ENCODE assay signal across 8 mouse cellular contexts in the genomic region with DNA sequence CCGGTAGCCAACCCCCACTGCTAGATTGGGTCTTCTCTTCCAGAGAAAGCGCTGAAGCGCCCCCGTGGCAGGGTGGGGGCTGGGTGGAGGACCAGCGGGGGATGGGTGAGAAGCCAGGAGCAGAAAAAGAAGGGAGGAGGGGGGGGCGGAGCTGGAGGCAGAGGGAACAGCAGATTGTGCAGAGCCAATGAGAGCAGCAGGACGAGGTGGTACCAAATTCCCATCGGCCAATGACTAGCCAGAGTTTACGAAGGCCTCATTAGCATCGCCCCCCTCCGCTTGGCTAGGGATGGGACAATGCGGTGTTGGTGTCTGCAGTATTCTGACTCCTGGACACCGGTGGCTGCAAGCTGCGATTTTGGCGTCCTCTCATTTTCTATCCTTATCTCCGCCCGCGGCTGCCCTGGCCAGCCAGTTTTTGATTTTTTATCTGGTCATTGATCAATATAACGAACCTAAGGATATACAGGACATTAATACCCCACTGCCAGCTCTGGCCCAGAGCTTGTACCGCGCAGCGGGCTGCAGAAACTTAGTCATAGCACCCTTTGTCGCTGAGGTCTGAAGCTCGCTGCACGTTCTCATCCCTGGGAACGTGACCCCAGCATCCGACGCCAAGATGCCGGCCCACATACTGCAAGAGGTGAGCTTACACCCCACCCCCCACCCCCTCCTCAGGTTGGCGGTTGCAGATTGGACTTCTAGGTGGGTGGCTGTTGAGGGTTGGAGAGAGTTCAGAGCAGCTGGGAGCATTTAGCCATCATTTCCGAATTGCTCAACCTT. TPM values are rescaled to one million over a fixed set of nuclear protein-coding genes. Genes with fewer than 3 reads are reported as not detected.
DNase-seq lines count a peak whose midpoint lies in the region; ATAC-seq and TF ChIP-seq lines count a peak whose summit lies in the region.

No protein-coding gene starts in this region.

- 0 out of 2 replicates have a peak, but pooled peaks cover 23% of the 10 kb centered on the region for H3K4me1 ChIP-seq in intestine, postnatal 0 days (replicated peaks; ENCODE audit: control insufficient read depth, insufficient read depth, low read length)
- peaks cover 70% of the 10 kb centered on the region for H3K4me1 ChIP-seq in midbrain, embryonic 10.5 days

- WGBS in intestine, postnatal 0 days, result 2% methylated on average over 30 of the region's 31 CpGs
- WGBS in midbrain, embryonic 10.5 days, result under 1% methylated on average over 31 of the region's 31 CpGs

- ATAC-seq in intestine, postnatal 0 days, result peak; percentile 64

- peak overlapping the region; percentile 82 for H3K27ac ChIP-seq in intestine, postnatal 0 days (ENCODE audit: low read depth, low read length)
- peak overlapping the region; percentile 98 for H3K27ac ChIP-seq in midbrain, embryonic 10.5 days (replicated peaks)

- peaks cover 24% of the 10 kb centered on the region; the same call in 1 of the 2 replicates for H3K36me3 ChIP-seq in intestine, postnatal 0 days (ENCODE audit: control insufficient read depth, insufficient read depth)
- peaks cover 43% of the 10 kb centered on the region for H3K36me3 ChIP-seq in midbrain, embryonic 10.5 days

- intact Hi-C loops in left cerebral cortex, postnatal 36 days (cut with DNase I), result loop anchor here (1.0 to 2.0 kb wide), 3 partner anchors 10 to 148 kb away; partner anchors contain the start of gene Bloc1s2

- no peaks in the 10 kb centered on the region for H3K9me3 ChIP-seq in intestine, postnatal 0 days (ENCODE audit: control insufficient read depth)
- H3K9me3 ChIP-seq in midbrain, embryonic 10.5 days (replicated peaks), result no peaks in the 10 kb centered on the region

- H3K9ac ChIP-seq in intestine, postnatal 0 days (ENCODE audit: low read depth, low read length), result peak overlapping the region; percentile 46

- peak; percentile 91 for DNase-seq in adrenal gland, postnatal 10 days
- DNase-seq in embryo, embryonic 9.5 days (ENCODE audit: extremely low spot score), result peak; percentile 98
- peak; percentile 75 to 85 for DNase-seq in gastrocnemius, postnatal 4 days (ENCODE audit: low spot score in 2 of 2)
- DNase-seq in left cerebral cortex, postnatal 36 days (ENCODE audit: low spot score in 2 of 2), result peak; percentile 91 to 94
- peak; percentile 98 for DNase-seq in midbrain, embryonic 10.5 days (ENCODE audit: low spot score)
- DNase-seq in right cerebral cortex, postnatal 4 days, result peak; percentile 93
- peak; percentile 99 for DNase-seq in yolk sac, embryonic 10.5 days (ENCODE audit: low spot score)

- H3K4me3 ChIP-seq in intestine, postnatal 0 days (ENCODE audit: low read depth, low read length), result peak overlapping the region; percentile 54
- H3K4me3 ChIP-seq in midbrain, embryonic 10.5 days, result peak overlapping the region; percentile 86

- TF ChIP-seq CTCF in intestine, postnatal 0 days (IDR thresholded peaks at IDR 0.05; ENCODE audit: low read depth), result peak; percentile 36

- peak overlapping the region; percentile 87 for H3K4me2 ChIP-seq in intestine, postnatal 0 days (replicated peaks; ENCODE audit: low read depth)

- H3K27me3 ChIP-seq in intestine, postnatal 0 days (replicated peaks; ENCODE audit: control insufficient read depth, insufficient read depth, low read length), result no peaks in the 10 kb centered on the region
- no peaks in the 10 kb centered on the region for H3K27me3 ChIP-seq in midbrain, embryonic 10.5 days (ENCODE audit: low read depth, poor library complexity, severe bottlenecking)

RNA-seq across cellular contexts. Expression of gene Scd2, which starts 0.5 kb away (rescaled TPM):
- total RNA-seq in adrenal gland, postnatal 10 days (2021), result 100 to 1,000 TPM; 226 to 239 TPM
- 10 to 100 TPM; 81.6 to 87.3 TPM for total RNA-seq in gastrocnemius, postnatal 4 days (2021)
- polyA plus RNA-seq in intestine, postnatal 0 days (2015; fragmentation: Nextera tagmentation; extraction: Ambion mirVana), result 35.6 and 42.1 TPM in 2 replicates
- total RNA-seq in left cerebral cortex, postnatal 36 days (2021), result 100 to 1,000 TPM; 590 to 647 TPM
- polyA plus RNA-seq in midbrain, embryonic 10.5 days (2016; fragmentation: Nextera tagmentation; extraction: Ambion mirVana), result 326 and 382 TPM in 2 replicates

RNA-seq across cellular contexts. Expression of gene Scd4, which starts 38.9 kb away (rescaled TPM):
- total RNA-seq in adrenal gland, postnatal 10 days (2021), result 1 to 10 TPM; 1.6 to 1.7 TPM
- under 1 TPM; 0.62 to 0.71 TPM for total RNA-seq in gastrocnemius, postnatal 4 days (2021)
- polyA plus RNA-seq in intestine, postnatal 0 days (2015; fragmentation: Nextera tagmentation; extraction: Ambion mirVana), result 0.04 TPM in 1 of 2 replicates, not detected in the other
- 1 to 10 TPM; 2.2 to 3.1 TPM for total RNA-seq in left cerebral cortex, postnatal 36 days (2021)
- 0.06 TPM in 1 of 2 replicates, not detected in the other for polyA plus RNA-seq in midbrain, embryonic 10.5 days (2016; fragmentation: Nextera tagmentation; extraction: Ambion mirVana)

Comparison
In these comparisons a context has a peak if more than half of its experiments do, and no peak if none do; other contexts are left out.
1. Peak in every context shown above with its lines: DNase-seq, ATAC-seq, H3K4me3 ChIP-seq and H3K27ac ChIP-seq.